Mouse (Mus musculus): ENCODE measurements at regions not wholly inside any gene's neighbourhood (a gene's known extent, or its start where the extent isn't known, plus 50 kb on each side); places are given as distances from the start of the nearest gene placed in this dataset.

GRCm38 (mm10) chr2:174897424-174897823 is 112.6 kb upstream of the Gm14444 start:
- ATAC-seq, result no peak

- no peak for ATAC-seq
Observed at GRCm38 (mm10) chr2:174899940-174900670, 109.9 kb upstream of the Gm14444 start.

GRCm38 (mm10) chr2:174900671-174900991 is 109.4 kb upstream of the Gm14444 start:
- no peak for ATAC-seq

- ATAC-seq, result no peak
Observed at GRCm38 (mm10) chr2:174901801-174902200, 108.2 kb upstream of the Gm14444 start.

GRCm38 (mm10) chr2:174903627-174904026 is 106.4 kb upstream of the Gm14444 start:
- no peak for ATAC-seq

GRCm38 (mm10) chr2:174905865-174906639 is 104.0 kb upstream of the Gm14444 start:
- no peak for ATAC-seq

- ATAC-seq, result no peak
Observed at GRCm38 (mm10) chr2:174917146-174917905, 92.7 kb upstream of the Gm14444 start.

- no peak for ATAC-seq
Observed at GRCm38 (mm10) chr2:174917975-174918374, 92.1 kb upstream of the Gm14444 start.

- no peak for ATAC-seq
Observed at GRCm38 (mm10) chr2:174922208-174922607, 87.8 kb upstream of the Gm14444 start.

GRCm38 (mm10) chr2:174929718-174930117 is 80.3 kb upstream of the Gm14444 start:
- ATAC-seq, result no peak

GRCm38 (mm10) chr2:174932137-174933012 is 77.7 kb upstream of the Gm14444 start:
- peak; percentile 95 for ATAC-seq

- no peak for ATAC-seq
Observed at GRCm38 (mm10) chr2:174933013-174933353, 77.1 kb upstream of the Gm14444 start.

- ATAC-seq, result no peak
Observed at GRCm38 (mm10) chr2:174936665-174937064, 73.4 kb upstream of the Gm14444 start.

GRCm38 (mm10) chr2:174937930-174938329 is 72.1 kb upstream of the Gm14444 start:
- ATAC-seq, result no peak

- no peak for ATAC-seq
Observed at GRCm38 (mm10) chr2:174942221-174942620, 67.8 kb upstream of the Gm14444 start.

- ATAC-seq, result no peak
Observed at GRCm38 (mm10) chr2:174948106-174948505, 61.9 kb upstream of the Gm14444 start.

Measured in activated CD4-positive, CD25-positive, alpha-beta regulatory T cell, adult 4 months (primary cell).